Mouse (Mus musculus): Measurements from ENCODE around the gene Tmem82. TPM values are rescaled to one million over a fixed set of nuclear protein-coding genes. Genes with fewer than 3 reads are reported as not detected.

Gene Tmem82
- polyA plus RNA-seq, 1 experiment from 2014 or later, result 0.32 TPM

- Histone ChIP-seq H3K4me3 (ENCODE audit: low read depth, low read length) (no peak overlapping the region), H3K9ac (replicated peaks; ENCODE audit: low read depth, low read length) (no peak overlapping the region), H3K4me2 (replicated peaks; ENCODE audit: low read depth, low read length) (no peak overlapping the region), H3K27ac (ENCODE audit: low read length) (no peak overlapping the region), H3K9me3 (ENCODE audit: control insufficient read depth, low read depth, low read length) (no peaks in the 10 kb centered on the region), H3K27me3 (ENCODE audit: control insufficient read depth, insufficient read depth, low read length) (no peaks in the 10 kb centered on the region), H3K36me3 (ENCODE audit: control insufficient read depth, insufficient read depth, low read length) (peaks cover 76% of the 10 kb centered on the region), H3K4me1 (ENCODE audit: control insufficient read depth, insufficient read depth, low read length) (no peaks in the 10 kb centered on the region)
- ATAC-seq (ENCODE audit: insufficient number of reproducible peaks, insufficient read depth, low FRiP score, low read depth), result no peak
- 89% methylated on average over 21 of the region's 21 CpGs for WGBS
These were observed 13.9 kb upstream of the Tmem82 start for GRCm38 (mm10) chr4:141632111-141632873.

GRCm38 (mm10) chr4:141631250-141631649 lies 12.8 kb upstream of the Tmem82 start:
- no peak overlapping the region for H3K9ac ChIP-seq (replicated peaks; ENCODE audit: low read depth, low read length)
- H3K27me3 ChIP-seq (ENCODE audit: control insufficient read depth, insufficient read depth, low read length), result no peaks in the 10 kb centered on the region
- no peak overlapping the region for H3K4me3 ChIP-seq (ENCODE audit: low read depth, low read length)
- H3K27ac ChIP-seq (ENCODE audit: low read length), result no peak overlapping the region
- H3K4me2 ChIP-seq (replicated peaks; ENCODE audit: low read depth, low read length), result no peak overlapping the region
- ATAC-seq (ENCODE audit: insufficient number of reproducible peaks, insufficient read depth, low FRiP score, low read depth), result no peak; the same call in 1 of the 2 replicates
- H3K9me3 ChIP-seq (ENCODE audit: control insufficient read depth, low read depth, low read length), result no peaks in the 10 kb centered on the region
- H3K4me1 ChIP-seq (ENCODE audit: control insufficient read depth, insufficient read depth, low read length), result no peaks in the 10 kb centered on the region
- peaks cover 71% of the 10 kb centered on the region for H3K36me3 ChIP-seq (ENCODE audit: control insufficient read depth, insufficient read depth, low read length)
- 92% methylated on average over 20 of the region's 20 CpGs for WGBS

GRCm38 (mm10) chr4:141630021-141630420 lies 11.6 kb upstream of the Tmem82 start:
- no peak overlapping the region for H3K4me2 ChIP-seq (replicated peaks; ENCODE audit: low read depth, low read length)
- no peak overlapping the region for H3K9ac ChIP-seq (replicated peaks; ENCODE audit: low read depth, low read length)
- H3K36me3 ChIP-seq (ENCODE audit: control insufficient read depth, insufficient read depth, low read length), result peaks cover 75% of the 10 kb centered on the region
- no peaks in the 10 kb centered on the region for H3K4me1 ChIP-seq (ENCODE audit: control insufficient read depth, insufficient read depth, low read length)
- H3K4me3 ChIP-seq (ENCODE audit: low read depth, low read length), result no peak overlapping the region
- H3K27me3 ChIP-seq (ENCODE audit: control insufficient read depth, insufficient read depth, low read length), result no peaks in the 10 kb centered on the region
- H3K9me3 ChIP-seq (ENCODE audit: control insufficient read depth, low read depth, low read length), result no peaks in the 10 kb centered on the region
- WGBS, result 90% methylated on average over 11 of the region's 11 CpGs
- ATAC-seq (ENCODE audit: insufficient number of reproducible peaks, insufficient read depth, low FRiP score, low read depth), result no peak
- H3K27ac ChIP-seq (ENCODE audit: low read length), result no peak overlapping the region

GRCm38 (mm10) chr4:141628661-141629060 lies 10.2 kb upstream of the Tmem82 start:
- Histone ChIP-seq H3K4me2 (replicated peaks; ENCODE audit: low read depth, low read length) (no peak overlapping the region), H3K9ac (replicated peaks; ENCODE audit: low read depth, low read length) (no peak overlapping the region), H3K36me3 (ENCODE audit: control insufficient read depth, insufficient read depth, low read length) (peaks cover 67% of the 10 kb centered on the region), H3K9me3 (ENCODE audit: control insufficient read depth, low read depth, low read length) (no peaks in the 10 kb centered on the region), H3K4me3 (ENCODE audit: low read depth, low read length) (no peak overlapping the region), H3K27me3 (ENCODE audit: control insufficient read depth, insufficient read depth, low read length) (no peaks in the 10 kb centered on the region), H3K27ac (ENCODE audit: low read length) (no peak overlapping the region), H3K4me1 (ENCODE audit: control insufficient read depth, insufficient read depth, low read length) (no peaks in the 10 kb centered on the region)
- ATAC-seq (ENCODE audit: insufficient number of reproducible peaks, insufficient read depth, low FRiP score, low read depth), result no peak
- WGBS, result 75% methylated on average over 14 of the region's 14 CpGs

- no peak overlapping the region for H3K9ac ChIP-seq (replicated peaks; ENCODE audit: low read depth, low read length)
- no peaks in the 10 kb centered on the region for H3K27me3 ChIP-seq (ENCODE audit: control insufficient read depth, insufficient read depth, low read length)
- ATAC-seq (ENCODE audit: insufficient number of reproducible peaks, insufficient read depth, low FRiP score, low read depth), result no peak
- H3K9me3 ChIP-seq (ENCODE audit: control insufficient read depth, low read depth, low read length), result no peaks in the 10 kb centered on the region
- no peak overlapping the region for H3K27ac ChIP-seq (ENCODE audit: low read length)
- no peak overlapping the region for H3K4me2 ChIP-seq (replicated peaks; ENCODE audit: low read depth, low read length)
- H3K4me1 ChIP-seq (ENCODE audit: control insufficient read depth, insufficient read depth, low read length), result no peaks in the 10 kb centered on the region
- peaks cover 62% of the 10 kb centered on the region for H3K36me3 ChIP-seq (ENCODE audit: control insufficient read depth, insufficient read depth, low read length)
- no peak overlapping the region for H3K4me3 ChIP-seq (ENCODE audit: low read depth, low read length)
- WGBS, result 88% methylated on average over 5 of the region's 5 CpGs
These were observed 9.1 kb upstream of the Tmem82 start for GRCm38 (mm10) chr4:141627502-141627901.

- no peak for ATAC-seq (ENCODE audit: insufficient number of reproducible peaks, insufficient read depth, low FRiP score, low read depth)
- H3K4me1 ChIP-seq (ENCODE audit: control insufficient read depth, insufficient read depth, low read length), result no peaks in the 10 kb centered on the region
- 90% methylated on average over 16 of the region's 16 CpGs for WGBS
These were observed 7.5 kb upstream of the Tmem82 start for GRCm38 (mm10) chr4:141625774-141626550.

GRCm38 (mm10) chr4:141624983-141625773 lies 6.7 kb upstream of the Tmem82 start:
- no peak overlapping the region for H3K4me3 ChIP-seq (ENCODE audit: low read depth, low read length)
- no peak overlapping the region for H3K9ac ChIP-seq (replicated peaks; ENCODE audit: low read depth, low read length)
- WGBS, result 74% methylated on average over 19 of the region's 19 CpGs
- ATAC-seq (ENCODE audit: insufficient number of reproducible peaks, insufficient read depth, low FRiP score, low read depth), result no peak
- H3K9me3 ChIP-seq (ENCODE audit: control insufficient read depth, low read depth, low read length), result no peaks in the 10 kb centered on the region
- no peak overlapping the region for H3K4me2 ChIP-seq (replicated peaks; ENCODE audit: low read depth, low read length)
- no peaks in the 10 kb centered on the region for H3K27me3 ChIP-seq (ENCODE audit: control insufficient read depth, insufficient read depth, low read length)
- H3K36me3 ChIP-seq (ENCODE audit: control insufficient read depth, insufficient read depth, low read length), result peaks cover 38% of the 10 kb centered on the region
- no peaks in the 10 kb centered on the region for H3K4me1 ChIP-seq (ENCODE audit: control insufficient read depth, insufficient read depth, low read length)
- no peak overlapping the region for H3K27ac ChIP-seq (ENCODE audit: low read length)

More at GRCm38 (mm10) chr4:141625774-141626550, 7.5 kb upstream of the Tmem82 start:
- no peak overlapping the region for H3K4me3 ChIP-seq (ENCODE audit: low read depth, low read length)
- no peak overlapping the region for H3K27ac ChIP-seq (ENCODE audit: low read length)
- H3K27me3 ChIP-seq (ENCODE audit: control insufficient read depth, insufficient read depth, low read length), result no peaks in the 10 kb centered on the region
- H3K9me3 ChIP-seq (ENCODE audit: control insufficient read depth, low read depth, low read length), result no peaks in the 10 kb centered on the region
- H3K36me3 ChIP-seq (ENCODE audit: control insufficient read depth, insufficient read depth, low read length), result peaks cover 46% of the 10 kb centered on the region
- no peak overlapping the region for H3K4me2 ChIP-seq (replicated peaks; ENCODE audit: low read depth, low read length)
- no peak overlapping the region for H3K9ac ChIP-seq (replicated peaks; ENCODE audit: low read depth, low read length)

GRCm38 (mm10) chr4:141624134-141624533 lies 5.7 kb upstream of the Tmem82 start:
- no peaks in the 10 kb centered on the region for H3K27me3 ChIP-seq (ENCODE audit: control insufficient read depth, insufficient read depth, low read length)
- H3K9me3 ChIP-seq (ENCODE audit: control insufficient read depth, low read depth, low read length), result no peaks in the 10 kb centered on the region

More at GRCm38 (mm10) chr4:141624134-141624533, 5.7 kb upstream of the Tmem82 start:
- no peak for ATAC-seq (ENCODE audit: insufficient number of reproducible peaks, insufficient read depth, low FRiP score, low read depth)
- H3K9ac ChIP-seq (replicated peaks; ENCODE audit: low read depth, low read length), result no peak overlapping the region
- no peak overlapping the region for H3K4me2 ChIP-seq (replicated peaks; ENCODE audit: low read depth, low read length)
- H3K4me1 ChIP-seq (ENCODE audit: control insufficient read depth, insufficient read depth, low read length), result no peaks in the 10 kb centered on the region
- peaks cover 30% of the 10 kb centered on the region for H3K36me3 ChIP-seq (ENCODE audit: control insufficient read depth, insufficient read depth, low read length)
- H3K4me3 ChIP-seq (ENCODE audit: low read depth, low read length), result no peak overlapping the region
- WGBS, result 94% methylated on average over 8 of the region's 8 CpGs
- H3K27ac ChIP-seq (ENCODE audit: low read length), result no peak overlapping the region
